Mouse (Mus musculus): Measurements from ENCODE around the gene Tmem158. TPM values are rescaled to one million over a fixed set of nuclear protein-coding genes. Genes with fewer than 3 reads are reported as not detected.
A peak's percentile ranks its signal among the peaks of the same experiment; 100 is the strongest.

Gene Tmem158
- total and polyA plus RNA-seq, 2 experiments from 2014 or later: 78.6 to 207 TPM

DNA sequence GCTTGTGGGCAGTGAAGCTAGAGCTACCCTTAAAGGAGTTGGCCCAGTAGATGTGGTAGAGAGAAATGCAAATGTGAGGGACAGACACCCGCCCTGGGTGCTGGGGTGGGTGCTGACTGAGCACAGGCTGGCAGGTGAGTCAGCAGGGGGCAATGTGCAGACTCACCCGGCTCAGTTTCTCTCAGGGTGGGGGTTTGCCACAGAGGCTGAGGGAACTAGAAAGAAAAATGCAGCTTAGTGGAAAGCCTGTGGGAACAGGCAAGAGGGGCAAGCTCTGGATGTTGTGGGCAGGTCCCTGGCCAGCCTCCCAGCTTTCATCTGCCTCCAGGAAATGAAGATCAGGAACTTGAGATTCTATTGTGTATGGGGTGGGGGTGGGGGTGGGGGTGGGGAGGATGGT is 22.8 kb downstream of the Tmem158 start:
- WGBS: 33% methylated on average over 2 of the region's 2 CpGs
- H3K4me1 ChIP-seq (ENCODE audit: insufficient read depth, low read length): no peaks in the 10 kb centered on the region
- H3K4me3 ChIP-seq (ENCODE audit: low read depth, low read length): no peak overlapping the region
- no peaks in the 10 kb centered on the region for H3K9me3 ChIP-seq (ENCODE audit: low read length)
- H3K4me2 ChIP-seq (ENCODE audit: low read depth, low read length, poor library complexity, severe bottlenecking): no peak overlapping the region
- no peak for TF ChIP-seq CTCF (IDR thresholded peaks at IDR 0.05)
- no peak overlapping the region; the same call in 1 of the 2 replicates for H3K27ac ChIP-seq (ENCODE audit: low read depth, low read length)
- no peak for ATAC-seq (ENCODE audit: low FRiP score)
- no peaks in the 10 kb centered on the region for H3K36me3 ChIP-seq (ENCODE audit: insufficient read depth, low read length)
- H3K9ac ChIP-seq (replicated peaks; ENCODE audit: low read length, poor library complexity, severe bottlenecking): no peak overlapping the region
- H3K27me3 ChIP-seq (ENCODE audit: insufficient read depth, low read length): no peaks in the 10 kb centered on the region
- DNase-seq (ENCODE audit: low spot score): peak; percentile 27

DNA sequence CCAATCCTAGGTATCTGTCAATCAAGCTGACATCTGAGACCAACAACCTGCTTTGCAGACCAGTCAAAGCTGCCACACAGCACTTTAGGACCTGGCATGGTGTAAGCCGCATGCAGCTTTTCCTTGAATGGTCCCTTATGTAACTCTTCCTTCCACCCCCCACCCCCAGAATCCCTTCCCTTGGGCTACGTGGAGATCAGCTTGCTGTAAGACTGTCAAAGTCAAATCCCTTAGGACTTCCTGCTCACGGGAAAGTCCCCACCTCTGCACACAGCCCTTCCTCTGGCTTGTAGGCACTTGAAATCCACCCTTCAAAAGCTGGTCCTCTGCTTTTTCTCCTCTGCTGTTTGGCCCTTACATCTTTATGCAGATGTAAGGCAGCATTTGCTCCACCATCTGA is 24.9 kb downstream of the Tmem158 start:
- no peaks in the 10 kb centered on the region for H3K4me1 ChIP-seq (ENCODE audit: insufficient read depth, low read length)
- no peak overlapping the region for H3K27ac ChIP-seq (ENCODE audit: low read depth, low read length)
- no peak overlapping the region for H3K4me3 ChIP-seq (ENCODE audit: low read depth, low read length)
- DNase-seq (ENCODE audit: low spot score): no peak
- 58% methylated on average over 3 of the region's 3 CpGs for WGBS
- no peaks in the 10 kb centered on the region for H3K36me3 ChIP-seq (ENCODE audit: insufficient read depth, low read length)
- H3K27me3 ChIP-seq (ENCODE audit: insufficient read depth, low read length): no peaks in the 10 kb centered on the region
- no peak for ATAC-seq (ENCODE audit: low FRiP score)
- no peak for TF ChIP-seq CTCF (IDR thresholded peaks at IDR 0.05)
- H3K9ac ChIP-seq (replicated peaks; ENCODE audit: low read length, poor library complexity, severe bottlenecking): no peak overlapping the region
- H3K9me3 ChIP-seq (ENCODE audit: low read length): no peaks in the 10 kb centered on the region
- H3K4me2 ChIP-seq (ENCODE audit: low read depth, low read length, poor library complexity, severe bottlenecking): no peak overlapping the region

DNA sequence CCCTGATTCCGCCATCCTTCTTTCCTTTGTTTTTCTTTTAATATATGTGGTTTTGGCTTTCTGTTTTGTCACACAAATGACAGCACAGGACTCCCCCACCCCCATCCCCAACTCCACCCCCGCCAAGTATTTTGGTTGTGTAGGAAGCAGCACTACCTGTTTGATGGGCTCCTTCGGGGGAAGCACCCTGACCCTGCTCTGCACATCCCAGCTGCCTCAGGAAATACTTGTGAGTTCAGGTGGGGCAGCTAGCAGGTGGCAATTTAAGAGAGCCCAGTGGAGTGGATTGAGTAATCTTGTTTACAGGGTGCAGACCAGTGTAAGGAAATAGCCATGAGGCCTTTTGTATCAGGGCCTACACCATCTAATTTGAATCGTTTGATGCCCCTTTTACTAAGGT is 30.7 kb downstream of the Tmem158 start:
- Histone ChIP-seq H3K9ac (replicated peaks; ENCODE audit: low read length, poor library complexity, severe bottlenecking) (no peak overlapping the region), H3K4me2 (ENCODE audit: low read depth, low read length, poor library complexity, severe bottlenecking) (no peak overlapping the region), H3K4me1 (ENCODE audit: insufficient read depth, low read length) (no peaks in the 10 kb centered on the region), H3K4me3 (ENCODE audit: low read depth, low read length) (no peak overlapping the region), H3K9me3 (ENCODE audit: low read length) (no peaks in the 10 kb centered on the region), H3K36me3 (ENCODE audit: insufficient read depth, low read length) (no peaks in the 10 kb centered on the region), H3K27ac (ENCODE audit: low read depth, low read length) (no peak overlapping the region), H3K27me3 (ENCODE audit: insufficient read depth, low read length) (no peaks in the 10 kb centered on the region)
- DNase-seq (ENCODE audit: low spot score) (no peak), ATAC-seq (ENCODE audit: low FRiP score) (no peak)
- WGBS: 71% methylated on average over 4 of the region's 4 CpGs
- TF ChIP-seq CTCF (IDR thresholded peaks at IDR 0.05): no peak

DNA sequence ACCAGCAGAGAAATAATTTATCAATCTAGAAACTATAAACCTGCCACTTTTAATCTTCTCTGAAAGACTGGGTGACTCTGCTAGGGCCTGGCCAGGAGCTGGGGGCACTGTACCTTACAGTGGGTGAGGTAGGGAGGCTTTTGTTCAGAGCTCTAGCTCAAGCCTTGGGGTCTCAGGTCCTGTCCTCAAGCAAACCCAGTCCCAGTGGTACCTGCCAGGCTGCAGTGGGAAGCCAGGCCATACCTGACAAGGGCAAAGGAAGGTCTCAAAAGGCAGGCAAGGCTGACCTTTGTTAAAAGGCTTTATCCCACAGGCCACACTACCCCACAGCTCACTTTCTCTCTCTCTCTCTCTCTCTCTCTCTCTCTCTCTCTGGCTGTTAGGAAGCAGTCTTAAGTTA is 31.9 kb downstream of the Tmem158 start:
- no peak for DNase-seq (ENCODE audit: low spot score)
- no peak for TF ChIP-seq CTCF (IDR thresholded peaks at IDR 0.05)
- Histone ChIP-seq H3K27me3 (ENCODE audit: insufficient read depth, low read length) (no peaks in the 10 kb centered on the region), H3K4me1 (ENCODE audit: insufficient read depth, low read length) (no peaks in the 10 kb centered on the region), H3K9ac (replicated peaks; ENCODE audit: low read length, poor library complexity, severe bottlenecking) (no peak overlapping the region), H3K36me3 (ENCODE audit: insufficient read depth, low read length) (no peaks in the 10 kb centered on the region), H3K27ac (ENCODE audit: low read depth, low read length) (no peak overlapping the region), H3K9me3 (ENCODE audit: low read length) (no peaks in the 10 kb centered on the region), H3K4me3 (ENCODE audit: low read depth, low read length) (no peak overlapping the region), H3K4me2 (ENCODE audit: low read depth, low read length, poor library complexity, severe bottlenecking) (no peak overlapping the region)
- ATAC-seq (ENCODE audit: low FRiP score): no peak

DNA sequence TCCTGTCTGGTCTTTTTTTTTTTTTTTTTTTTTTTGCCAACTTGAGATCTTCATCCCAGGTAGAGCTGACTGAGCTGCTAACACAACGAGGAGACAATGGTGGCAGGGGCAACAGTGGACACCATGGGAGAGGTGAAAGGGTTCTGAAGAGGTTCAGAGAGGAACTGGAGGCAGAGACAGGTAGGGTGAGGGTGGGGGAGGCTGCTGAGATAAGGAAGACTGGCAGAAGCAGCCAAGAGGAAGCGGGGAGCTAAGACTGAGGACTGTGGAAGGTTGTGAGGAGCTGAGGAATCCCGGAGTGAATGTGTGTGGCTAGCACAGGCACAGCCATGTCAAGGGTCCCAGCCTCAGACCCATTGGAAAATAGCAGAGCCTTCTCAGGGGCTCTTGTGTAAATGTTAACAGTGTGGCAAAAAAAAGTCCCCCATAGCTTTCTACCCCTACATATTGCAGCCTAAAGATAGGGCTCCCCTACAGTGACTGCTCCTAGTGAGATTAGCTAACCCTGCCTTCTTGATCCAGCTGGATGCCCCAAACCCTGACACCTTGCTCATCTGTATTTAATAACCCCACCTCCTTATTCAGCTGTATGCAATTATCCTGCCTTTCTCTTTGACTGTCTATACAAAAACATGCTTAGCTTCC is 33.3 kb downstream of the Tmem158 start:
- Histone ChIP-seq H3K9me3 (ENCODE audit: low read length) (no peaks in the 10 kb centered on the region), H3K27ac (ENCODE audit: low read depth, low read length) (no peak overlapping the region), H3K4me1 (ENCODE audit: insufficient read depth, low read length) (no peaks in the 10 kb centered on the region), H3K9ac (replicated peaks; ENCODE audit: low read length, poor library complexity, severe bottlenecking) (no peak overlapping the region), H3K27me3 (ENCODE audit: insufficient read depth, low read length) (no peaks in the 10 kb centered on the region), H3K4me2 (ENCODE audit: low read depth, low read length, poor library complexity, severe bottlenecking) (no peak overlapping the region), H3K36me3 (ENCODE audit: insufficient read depth, low read length) (no peaks in the 10 kb centered on the region), H3K4me3 (ENCODE audit: low read depth, low read length) (no peak overlapping the region)
- ATAC-seq (ENCODE audit: low FRiP score) (no peak), DNase-seq (ENCODE audit: low spot score) (no peak)
- TF ChIP-seq CTCF (IDR thresholded peaks at IDR 0.05): no peak
- WGBS: 73% methylated on average over 3 of the region's 3 CpGs

DNA sequence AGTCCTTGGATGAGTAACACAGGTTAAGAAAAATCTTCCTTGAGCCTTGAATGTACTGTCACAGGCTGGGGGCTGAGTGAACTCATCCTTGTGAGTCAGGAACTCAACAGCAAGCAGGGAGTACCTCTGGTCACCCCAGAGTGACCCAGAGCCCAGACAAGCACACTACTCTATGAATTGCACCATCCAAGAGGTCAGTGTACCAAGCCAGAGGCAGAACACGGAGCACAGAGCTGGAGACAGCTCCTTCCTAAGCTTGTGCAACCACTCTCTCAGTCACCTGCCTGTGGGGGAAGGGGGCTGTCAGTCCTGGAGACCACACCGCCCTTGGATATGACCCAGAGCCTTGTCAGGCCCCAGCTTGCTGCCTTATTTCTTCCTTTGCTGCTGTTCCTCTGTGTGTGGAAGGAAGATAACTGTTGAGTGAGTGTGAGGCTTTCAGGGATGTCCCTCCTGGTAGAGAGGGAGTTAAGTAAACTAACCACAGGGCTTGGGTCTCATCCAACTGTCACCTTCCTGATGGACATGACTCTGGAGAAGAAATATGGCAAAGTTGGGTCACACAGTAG is 35.6 kb downstream of the Tmem158 start:
- 81% methylated on average over 2 of the region's 2 CpGs for WGBS
- no peaks in the 10 kb centered on the region for H3K4me1 ChIP-seq (ENCODE audit: insufficient read depth, low read length)
- no peak overlapping the region for H3K4me3 ChIP-seq (ENCODE audit: low read depth, low read length)
- no peak overlapping the region for H3K9ac ChIP-seq (replicated peaks; ENCODE audit: low read length, poor library complexity, severe bottlenecking)
- ATAC-seq (ENCODE audit: low FRiP score): no peak
- no peak overlapping the region for H3K27ac ChIP-seq (ENCODE audit: low read depth, low read length)
- TF ChIP-seq CTCF (IDR thresholded peaks at IDR 0.05): no peak
- no peaks in the 10 kb centered on the region for H3K36me3 ChIP-seq (ENCODE audit: insufficient read depth, low read length)
- no peaks in the 10 kb centered on the region for H3K9me3 ChIP-seq (ENCODE audit: low read length)
- no peak overlapping the region for H3K4me2 ChIP-seq (ENCODE audit: low read depth, low read length, poor library complexity, severe bottlenecking)
- no peak for DNase-seq (ENCODE audit: low spot score)
- no peaks in the 10 kb centered on the region for H3K27me3 ChIP-seq (ENCODE audit: insufficient read depth, low read length)
